Mouse (Mus musculus): ENCODE data around the gene Rnase4.

The Rnase4 gene

DNA sequence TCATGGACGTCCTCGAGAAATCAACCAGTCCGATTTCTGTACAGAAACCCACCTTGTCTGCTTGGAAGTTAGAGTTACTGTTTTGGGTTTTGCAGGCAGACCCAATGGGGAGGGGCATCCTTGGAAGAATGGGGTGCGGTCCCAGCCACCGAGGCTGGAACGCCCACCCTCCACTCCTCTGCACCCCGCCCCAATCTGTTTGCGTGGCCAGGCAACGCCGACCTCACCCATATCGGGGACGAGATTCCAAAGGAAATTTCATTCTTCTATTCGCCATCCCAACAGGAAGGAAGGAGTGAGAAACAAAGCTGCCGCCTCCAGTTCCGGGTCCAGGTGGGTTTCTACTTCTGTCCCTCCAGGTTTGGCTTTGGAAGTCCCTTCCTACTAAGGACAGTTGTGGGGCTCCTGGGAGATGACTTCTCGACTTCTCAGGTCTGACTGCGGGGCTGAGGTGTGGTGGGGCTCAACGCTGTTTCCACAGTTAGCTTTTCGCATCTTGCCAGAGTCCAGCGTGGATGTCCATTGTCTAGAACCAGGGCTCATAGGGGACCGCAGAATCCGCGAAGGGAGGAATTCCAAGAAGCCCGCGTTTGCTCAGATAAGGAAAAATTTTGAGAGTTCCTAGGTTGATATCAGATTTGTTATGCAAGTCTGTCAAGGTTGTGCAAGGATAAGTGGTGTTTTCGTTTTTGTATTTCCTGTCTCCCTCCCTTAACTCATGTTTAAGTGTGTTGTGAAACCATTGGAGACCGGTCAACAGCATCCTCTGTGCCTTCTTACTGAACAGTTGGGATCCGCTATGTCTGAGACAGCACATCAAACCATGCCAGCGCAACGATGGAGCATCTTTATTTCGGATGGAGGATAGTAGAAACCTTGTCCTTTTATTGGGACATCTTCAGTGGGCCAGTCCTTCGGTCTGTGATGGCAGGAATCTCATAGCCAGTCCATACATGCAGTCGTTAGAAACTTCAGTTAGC lies at the start of gene Rnase4, which contains the start of gene Ang:
Gene Rnase4, plus strand, starts transcription at position 157 of the 980 bp plus-strand sequence.
Gene Ang, plus strand, starts transcription at position 230 of the 980 bp plus-strand sequence.
- DNase-seq (ENCODE audit: inconsistent age in 2 of 2, low spot score in 1 of 2) = peak; percentile 57 to 80

DNA sequence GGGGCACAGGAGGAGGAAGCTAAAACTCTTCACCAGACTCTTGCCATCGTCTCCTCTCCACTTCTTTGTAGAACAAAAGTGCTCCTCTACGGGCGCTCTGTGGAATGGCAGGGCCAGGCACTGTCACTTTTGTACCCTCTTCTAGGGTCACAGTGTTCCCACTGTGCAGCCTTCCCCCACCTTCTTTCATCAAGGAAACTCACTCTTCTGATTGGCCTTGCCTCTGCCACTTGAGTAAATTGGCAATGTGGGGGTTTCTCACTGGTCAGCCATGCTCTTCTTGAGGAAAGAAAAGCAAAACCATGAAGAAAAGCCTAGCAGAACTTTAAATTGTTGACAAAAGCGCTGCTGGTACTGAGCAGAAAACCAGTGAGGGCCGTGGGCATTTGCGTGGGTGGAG lies 49.1 kb upstream of the Rnase4 start, which contains the start of gene Rnase9:
Gene Rnase9, minus strand, starts transcription at position 101 of the 400 bp plus-strand sequence.
- no peak for DNase-seq (ENCODE audit: inconsistent age in 2 of 2, low spot score in 1 of 2)

DNA sequence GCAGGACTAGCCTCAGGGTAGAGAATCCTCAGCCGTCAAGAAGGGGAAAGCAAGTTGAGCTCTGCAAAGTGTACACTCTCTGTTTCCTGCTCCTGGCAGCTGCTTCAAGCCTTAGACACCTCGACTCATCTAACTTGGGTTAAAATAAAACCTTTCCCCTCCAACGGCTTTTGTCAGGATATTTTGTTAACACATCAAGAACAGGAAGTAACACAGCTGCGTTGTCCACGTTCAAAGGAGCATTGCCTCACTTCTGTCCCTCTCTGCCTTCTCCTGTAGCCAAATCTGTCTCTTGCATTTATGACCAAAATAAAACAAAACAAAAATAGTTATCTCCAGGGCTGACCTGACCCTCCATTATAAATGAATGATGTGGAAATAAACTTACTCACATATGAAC lies 43.0 kb upstream of the Rnase4 start:
- DNase-seq (ENCODE audit: inconsistent age in 2 of 2, low spot score in 1 of 2) = no peak

DNA sequence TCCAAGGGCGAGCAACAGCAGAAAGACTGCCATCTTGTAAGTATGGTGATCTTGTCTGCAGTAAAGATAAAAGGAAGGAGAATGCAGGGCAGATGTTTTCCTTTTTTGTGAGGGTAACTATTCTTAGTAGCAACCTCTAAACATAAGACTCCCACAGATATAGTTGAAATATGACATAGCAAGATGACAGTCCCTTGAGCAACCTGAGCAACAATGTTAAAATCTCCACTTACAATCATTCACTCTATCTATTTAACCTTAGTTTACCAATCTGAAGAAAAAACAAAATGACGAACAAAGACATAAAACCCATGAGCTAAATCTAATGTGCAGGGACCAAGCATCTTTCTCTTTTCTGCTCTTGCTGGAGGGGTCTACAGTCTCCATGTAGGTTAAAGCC lies 40.8 kb upstream of the Rnase4 start, which contains the start of gene Rnase11:
Gene Rnase11, minus strand, starts transcription at position 101 of the 400 bp plus-strand sequence.
- DNase-seq (ENCODE audit: inconsistent age in 2 of 2, low spot score in 1 of 2) = no peak

DNA sequence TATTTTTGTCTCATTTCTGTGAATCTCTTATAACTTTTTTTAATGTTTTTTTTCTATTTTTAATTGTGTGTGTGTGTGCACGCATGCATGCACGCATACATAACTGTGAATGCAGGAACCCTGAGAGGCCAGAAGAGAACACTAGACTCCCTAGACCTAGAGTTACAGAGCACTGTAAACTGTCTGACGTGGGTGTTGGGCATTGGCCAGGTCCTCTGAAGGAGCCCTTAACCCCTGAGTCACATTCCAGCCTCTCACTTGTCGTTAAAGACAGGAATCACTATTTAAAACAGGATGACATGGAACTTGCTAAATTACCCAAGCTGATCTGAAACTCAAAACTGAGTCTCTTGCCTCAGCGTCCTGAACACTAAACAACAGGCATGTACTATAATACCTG lies 38.9 kb upstream of the Rnase4 start:
- no peak for DNase-seq (ENCODE audit: inconsistent age in 2 of 2, low spot score in 1 of 2)

DNA sequence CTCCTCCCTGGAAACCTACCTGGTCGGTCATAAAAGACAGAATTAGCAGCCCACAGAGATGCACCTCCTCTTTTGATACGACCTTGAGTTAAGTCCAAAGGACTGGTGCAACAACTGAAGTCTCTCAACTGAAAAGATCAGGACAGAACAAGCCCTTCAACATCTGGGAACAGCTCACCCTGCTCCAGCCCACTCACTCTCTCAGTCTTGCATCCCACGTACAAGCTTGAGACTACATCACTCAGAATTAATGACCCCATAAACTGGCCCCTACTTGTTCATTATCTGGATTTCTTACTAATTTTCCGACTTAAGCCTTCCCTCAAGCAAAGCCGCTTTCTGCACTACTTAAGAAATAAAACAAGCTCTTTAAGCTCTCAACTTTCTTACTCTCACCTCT lies 37.7 kb upstream of the Rnase4 start:
- no peak for DNase-seq (ENCODE audit: inconsistent age in 2 of 2, low spot score in 1 of 2)

GRCm38 (mm10) chr14:51054243-51055237 lies 36.3 kb upstream of the Rnase4 start:
- no peak for DNase-seq (ENCODE audit: inconsistent age in 2 of 2, low spot score in 1 of 2)

DNA sequence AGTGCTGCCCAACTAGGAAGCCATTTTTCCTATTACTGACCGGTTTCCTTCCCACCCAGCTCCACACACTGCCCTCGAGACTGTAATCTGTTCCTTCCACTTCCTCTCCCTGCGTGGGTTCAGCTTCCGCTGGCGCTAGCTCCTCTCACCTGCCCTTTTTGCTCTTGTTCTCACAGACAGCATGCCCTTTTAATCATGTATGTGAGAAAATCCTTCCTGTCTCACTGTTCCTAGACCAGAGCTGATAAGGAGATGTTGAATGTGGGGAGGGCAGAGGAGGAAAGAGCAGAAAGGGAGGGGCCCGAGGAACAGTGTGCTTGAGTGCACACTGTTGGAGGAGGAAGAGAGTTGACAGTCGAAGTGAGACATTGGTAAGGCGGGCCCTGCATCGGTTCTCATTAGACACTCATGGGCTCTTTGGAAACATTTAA lies 33.5 kb upstream of the Rnase4 start, which contains the start of gene Rnase12:
Gene Rnase12, minus strand, starts transcription at position 261 of the 431 bp plus-strand sequence.
- no peak for DNase-seq (ENCODE audit: inconsistent age in 2 of 2, low spot score in 1 of 2)

- no peak for DNase-seq (ENCODE audit: inconsistent age in 2 of 2, low spot score in 1 of 2)
Observed at GRCm38 (mm10) chr14:51060761-51061160, 30.1 kb upstream of the Rnase4 start.

- DNase-seq (ENCODE audit: inconsistent age in 2 of 2, low spot score in 1 of 2) = no peak
Observed at GRCm38 (mm10) chr14:51068956-51069355, 21.9 kb upstream of the Rnase4 start.

GRCm38 (mm10) chr14:51069617-51070016 lies 21.3 kb upstream of the Rnase4 start:
- DNase-seq (ENCODE audit: inconsistent age in 2 of 2, low spot score in 1 of 2) = peak in 1 of 2 experiments; percentile 64

DNA sequence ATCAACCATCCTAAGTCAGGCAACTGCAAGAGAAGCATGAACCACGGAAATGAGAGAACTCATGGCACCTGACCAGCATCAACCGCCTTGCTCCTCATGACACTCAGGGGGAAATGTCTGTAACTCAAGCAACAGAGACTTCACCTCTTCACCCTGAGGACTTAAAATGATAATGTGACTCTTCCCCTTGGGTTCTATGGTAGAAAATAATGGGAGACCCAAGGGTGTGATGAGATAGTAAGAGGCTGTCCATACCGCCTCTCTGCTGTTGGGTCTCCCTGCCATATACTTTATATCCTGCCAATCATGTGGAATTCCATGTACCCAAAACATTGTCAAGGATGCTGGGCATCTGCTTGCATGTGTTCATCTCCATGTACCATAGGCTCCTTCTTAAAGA lies 16.5 kb upstream of the Rnase4 start, which contains the start of gene Olfr750:
Gene Olfr750, minus strand, starts transcription at position 101 of the 400 bp plus-strand sequence.
- no peak for DNase-seq (ENCODE audit: inconsistent age in 2 of 2, low spot score in 1 of 2)

DNA sequence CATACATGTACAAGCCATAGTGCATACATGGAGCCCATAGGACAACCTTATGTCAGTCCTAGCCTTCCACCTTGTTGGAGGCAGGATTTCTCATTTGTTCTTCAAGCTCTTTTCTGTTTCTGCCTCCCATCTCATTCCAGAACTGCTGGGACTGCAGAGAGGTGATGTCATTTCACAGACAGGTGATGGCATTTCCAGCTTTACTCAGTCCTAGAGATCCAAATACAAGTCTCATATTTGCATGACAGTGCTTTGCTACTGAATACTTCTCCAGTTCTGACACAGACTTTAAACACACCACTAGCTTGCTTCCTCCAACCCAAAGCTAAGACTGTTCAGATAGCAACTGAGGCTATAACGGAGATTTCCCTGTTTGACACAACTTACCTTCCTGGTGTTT lies 11.7 kb upstream of the Rnase4 start:
- DNase-seq (ENCODE audit: inconsistent age in 2 of 2, low spot score in 1 of 2) = no peak

GRCm38 (mm10) chr14:51081035-51081434 lies 9.8 kb upstream of the Rnase4 start:
- DNase-seq (ENCODE audit: inconsistent age in 2 of 2, low spot score in 1 of 2) = no peak

- DNase-seq (ENCODE audit: inconsistent age in 2 of 2, low spot score in 1 of 2) = peak; percentile 75 to 95
Observed at GRCm38 (mm10) chr14:51082599-51083581, 8.0 kb upstream of the Rnase4 start.

DNA sequence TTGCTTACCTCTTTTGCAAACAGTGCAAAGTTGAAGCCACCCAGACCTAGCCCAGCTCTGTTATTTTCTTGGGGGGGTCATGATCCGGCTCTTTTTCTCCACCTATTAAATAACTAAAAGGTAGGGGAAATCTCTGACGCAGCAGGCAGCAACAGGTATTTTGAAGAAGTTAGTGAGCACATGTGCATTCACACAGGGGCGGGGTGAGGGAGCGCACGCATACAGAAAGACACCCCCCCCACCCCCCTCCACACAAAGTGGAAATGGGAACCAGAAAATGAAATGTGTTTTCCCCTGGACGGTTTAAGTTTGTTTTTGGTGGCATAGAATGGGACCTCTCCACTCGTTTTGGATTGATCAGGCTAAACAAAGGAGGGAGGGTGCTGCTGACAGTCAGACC lies 7.1 kb upstream of the Rnase4 start:
- DNase-seq (ENCODE audit: inconsistent age in 2 of 2, low spot score in 1 of 2) = no peak

DNA sequence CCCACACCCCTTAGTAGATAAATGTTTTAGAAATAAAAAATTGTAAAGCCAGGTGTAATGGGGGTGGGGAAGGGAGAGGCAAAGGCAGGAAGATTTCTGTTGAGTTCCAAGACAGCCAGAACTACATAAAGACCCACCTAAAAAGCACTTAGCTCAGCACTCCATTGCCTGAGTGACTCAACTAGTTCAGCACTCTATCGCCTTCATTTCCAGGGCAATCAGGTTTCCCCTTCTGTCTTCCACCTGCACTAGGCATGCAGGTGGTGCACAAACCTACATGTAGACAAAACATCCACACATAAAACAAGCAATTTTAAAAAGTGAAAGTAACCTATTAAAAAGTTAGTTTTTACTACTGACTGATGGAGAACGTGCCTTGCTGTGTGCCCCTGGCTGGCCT lies 5.8 kb upstream of the Rnase4 start:
- no peak for DNase-seq (ENCODE audit: inconsistent age in 2 of 2, low spot score in 1 of 2)

- no peak for DNase-seq (ENCODE audit: inconsistent age in 2 of 2, low spot score in 1 of 2)
Observed at GRCm38 (mm10) chr14:51085911-51086310, 5.0 kb upstream of the Rnase4 start.

DNA sequence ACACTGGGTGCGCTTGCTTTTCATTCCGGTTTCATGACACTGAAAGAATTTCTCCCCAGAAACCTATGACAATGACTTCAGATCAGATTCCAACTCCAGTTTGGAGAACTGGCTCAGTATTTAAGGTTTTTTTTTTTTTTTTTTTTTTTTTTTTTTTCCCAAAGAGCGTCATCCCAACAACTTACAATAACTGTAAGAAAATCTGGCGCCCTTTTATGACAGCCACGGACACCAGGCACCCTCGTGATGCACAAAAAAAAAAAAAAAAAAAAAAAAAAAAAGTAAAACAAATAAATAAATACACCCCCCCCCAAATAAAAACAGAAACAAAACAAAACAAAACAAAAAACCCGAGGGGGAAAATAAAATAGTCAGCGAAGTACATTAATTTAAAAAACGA lies 3.1 kb upstream of the Rnase4 start:
- no peak for DNase-seq (ENCODE audit: inconsistent age in 2 of 2, low spot score in 1 of 2)

All from adrenal gland, adult (tissue).